Mouse (Mus musculus): ENCODE results near the gene Met. TPM values are rescaled to one million over a fixed set of nuclear protein-coding genes. Genes with fewer than 3 reads are reported as not detected.

Gene Met
- total and polyA plus RNA-seq, 3 experiments = 0.49 TPM; not detected in 2

- H3K9me3 ChIP-seq (replicated peaks) = no peaks in the 10 kb centered on the region
- H3K27me3 ChIP-seq (ENCODE audit: insufficient read depth, low read length) = no peaks in the 10 kb centered on the region
- DNase-seq (ENCODE audit: low spot score) (no peak), ATAC-seq (ENCODE audit: extremely low read depth, insufficient number of reproducible peaks, low FRiP score, poor library complexity, severe bottlenecking) (no peak)
- H3K36me3 ChIP-seq (replicated peaks) = no peaks in the 10 kb centered on the region
- no peak overlapping the region for H3K4me3 ChIP-seq (ENCODE audit: low read depth, low read length)
- TF ChIP-seq CTCF (IDR thresholded peaks at IDR 0.05; ENCODE audit: low read depth, low read length) (no peak), GATA1 (IDR thresholded peaks at IDR 0.05; ENCODE audit: borderline replicate concordance, low read length) (no peak), POLR2AphosphoS5 (IDR thresholded peaks at IDR 0.05; ENCODE audit: insufficient replicate concordance, low read depth, low read length) (no peak), TAL1 (conservative IDR thresholded peaks at IDR 0.05; ENCODE audit: low read depth, low read length) (no peak), GATA2 (IDR thresholded peaks at IDR 0.05; ENCODE audit: borderline replicate concordance, low read depth, low read length) (no peak)
- H3K4me1 ChIP-seq (ENCODE audit: insufficient read depth, low read depth, low read length) = no peaks in the 10 kb centered on the region
Measured at GRCm38 (mm10) chr6:17546825-17547224, 83.2 kb downstream of the Met start.

GRCm38 (mm10) chr6:17548786-17549185, 85.2 kb downstream of the Met start:
- H3K9me3 ChIP-seq (replicated peaks) = no peaks in the 10 kb centered on the region
- H3K4me1 ChIP-seq (ENCODE audit: insufficient read depth, low read depth, low read length) = no peaks in the 10 kb centered on the region
- no peaks in the 10 kb centered on the region for H3K27me3 ChIP-seq (ENCODE audit: insufficient read depth, low read length)
- TF ChIP-seq GATA2 (IDR thresholded peaks at IDR 0.05; ENCODE audit: borderline replicate concordance, low read depth, low read length) = no peak
- no peak for TF ChIP-seq POLR2AphosphoS5 (IDR thresholded peaks at IDR 0.05; ENCODE audit: insufficient replicate concordance, low read depth, low read length)
- TF ChIP-seq CTCF (IDR thresholded peaks at IDR 0.05; ENCODE audit: low read depth, low read length) = no peak
- no peak for TF ChIP-seq TAL1 (conservative IDR thresholded peaks at IDR 0.05; ENCODE audit: low read depth, low read length)
- TF ChIP-seq GATA1 (IDR thresholded peaks at IDR 0.05; ENCODE audit: borderline replicate concordance, low read length) = no peak
- no peaks in the 10 kb centered on the region for H3K36me3 ChIP-seq (replicated peaks)
- H3K4me3 ChIP-seq (ENCODE audit: low read depth, low read length) = no peak overlapping the region
- ATAC-seq (ENCODE audit: extremely low read depth, insufficient number of reproducible peaks, low FRiP score, poor library complexity, severe bottlenecking) (no peak), DNase-seq (ENCODE audit: low spot score) (no peak)

- DNase-seq (ENCODE audit: low spot score) (no peak), ATAC-seq (ENCODE audit: extremely low read depth, insufficient number of reproducible peaks, low FRiP score, poor library complexity, severe bottlenecking) (no peak)
- Histone ChIP-seq H3K36me3 (replicated peaks) (no peaks in the 10 kb centered on the region), H3K4me3 (ENCODE audit: low read depth, low read length) (no peak overlapping the region), H3K9me3 (replicated peaks) (no peaks in the 10 kb centered on the region), H3K27me3 (ENCODE audit: insufficient read depth, low read length) (no peaks in the 10 kb centered on the region), H3K4me1 (ENCODE audit: insufficient read depth, low read depth, low read length) (no peaks in the 10 kb centered on the region)
- TF ChIP-seq GATA2 (IDR thresholded peaks at IDR 0.05; ENCODE audit: borderline replicate concordance, low read depth, low read length) = no peak
- no peak for TF ChIP-seq POLR2AphosphoS5 (IDR thresholded peaks at IDR 0.05; ENCODE audit: insufficient replicate concordance, low read depth, low read length)
- TF ChIP-seq CTCF (IDR thresholded peaks at IDR 0.05; ENCODE audit: low read depth, low read length) = no peak
- TF ChIP-seq GATA1 (IDR thresholded peaks at IDR 0.05; ENCODE audit: borderline replicate concordance, low read length) = no peak
- TF ChIP-seq TAL1 (conservative IDR thresholded peaks at IDR 0.05; ENCODE audit: low read depth, low read length) = no peak
Measured at GRCm38 (mm10) chr6:17549645-17550044, 86.0 kb downstream of the Met start.

GRCm38 (mm10) chr6:17554263-17554662, 90.7 kb downstream of the Met start:
- no peak for ATAC-seq (ENCODE audit: extremely low read depth, insufficient number of reproducible peaks, low FRiP score, poor library complexity, severe bottlenecking)
- Histone ChIP-seq H3K36me3 (replicated peaks) (no peaks in the 10 kb centered on the region), H3K9me3 (replicated peaks) (no peaks in the 10 kb centered on the region), H3K4me3 (ENCODE audit: low read depth, low read length) (no peak overlapping the region), H3K4me1 (ENCODE audit: insufficient read depth, low read depth, low read length) (no peaks in the 10 kb centered on the region), H3K27me3 (ENCODE audit: insufficient read depth, low read length) (peaks cover 4% of the 10 kb centered on the region; the same call in 1 of the 2 replicates)
- no peak for DNase-seq (ENCODE audit: low spot score)
- no peak for TF ChIP-seq POLR2AphosphoS5 (IDR thresholded peaks at IDR 0.05; ENCODE audit: insufficient replicate concordance, low read depth, low read length)
- TF ChIP-seq GATA1 (IDR thresholded peaks at IDR 0.05; ENCODE audit: borderline replicate concordance, low read length) = no peak
- no peak for TF ChIP-seq GATA2 (IDR thresholded peaks at IDR 0.05; ENCODE audit: borderline replicate concordance, low read depth, low read length)
- TF ChIP-seq TAL1 (conservative IDR thresholded peaks at IDR 0.05; ENCODE audit: low read depth, low read length) = no peak
- no peak for TF ChIP-seq CTCF (IDR thresholded peaks at IDR 0.05; ENCODE audit: low read depth, low read length)

- Histone ChIP-seq H3K27me3 (ENCODE audit: insufficient read depth, low read length) (peaks cover 4% of the 10 kb centered on the region; the same call in 1 of the 2 replicates), H3K4me1 (ENCODE audit: insufficient read depth, low read depth, low read length) (no peaks in the 10 kb centered on the region), H3K4me3 (ENCODE audit: low read depth, low read length) (no peak overlapping the region), H3K36me3 (replicated peaks) (no peaks in the 10 kb centered on the region), H3K9me3 (replicated peaks) (no peaks in the 10 kb centered on the region)
- DNase-seq (ENCODE audit: low spot score) = no peak
- no peak for ATAC-seq (ENCODE audit: extremely low read depth, insufficient number of reproducible peaks, low FRiP score, poor library complexity, severe bottlenecking)
- no peak for TF ChIP-seq CTCF (IDR thresholded peaks at IDR 0.05; ENCODE audit: low read depth, low read length)
- no peak for TF ChIP-seq GATA2 (IDR thresholded peaks at IDR 0.05; ENCODE audit: borderline replicate concordance, low read depth, low read length)
- no peak for TF ChIP-seq TAL1 (conservative IDR thresholded peaks at IDR 0.05; ENCODE audit: low read depth, low read length)
- TF ChIP-seq GATA1 (IDR thresholded peaks at IDR 0.05; ENCODE audit: borderline replicate concordance, low read length) = no peak
- no peak for TF ChIP-seq POLR2AphosphoS5 (IDR thresholded peaks at IDR 0.05; ENCODE audit: insufficient replicate concordance, low read depth, low read length)
Measured at GRCm38 (mm10) chr6:17554757-17555156, 91.2 kb downstream of the Met start.

- TF ChIP-seq TAL1 (conservative IDR thresholded peaks at IDR 0.05; ENCODE audit: low read depth, low read length) = no peak
- no peak for TF ChIP-seq GATA2 (IDR thresholded peaks at IDR 0.05; ENCODE audit: borderline replicate concordance, low read depth, low read length)
- no peak for TF ChIP-seq GATA1 (IDR thresholded peaks at IDR 0.05; ENCODE audit: borderline replicate concordance, low read length)
- no peak for TF ChIP-seq CTCF (IDR thresholded peaks at IDR 0.05; ENCODE audit: low read depth, low read length)
- TF ChIP-seq POLR2AphosphoS5 (IDR thresholded peaks at IDR 0.05; ENCODE audit: insufficient replicate concordance, low read depth, low read length) = no peak
- DNase-seq (ENCODE audit: low spot score) = no peak
Measured at GRCm38 (mm10) chr6:17555719-17556118, 92.1 kb downstream of the Met start.

More at GRCm38 (mm10) chr6:17555719-17556118, 92.1 kb downstream of the Met start:
- Histone ChIP-seq H3K36me3 (replicated peaks) (no peaks in the 10 kb centered on the region), H3K27me3 (ENCODE audit: insufficient read depth, low read length) (peaks cover 4% of the 10 kb centered on the region; the same call in 1 of the 2 replicates), H3K4me3 (ENCODE audit: low read depth, low read length) (no peak overlapping the region), H3K4me1 (ENCODE audit: insufficient read depth, low read depth, low read length) (no peaks in the 10 kb centered on the region), H3K9me3 (replicated peaks) (no peaks in the 10 kb centered on the region)
- no peak for ATAC-seq (ENCODE audit: extremely low read depth, insufficient number of reproducible peaks, low FRiP score, poor library complexity, severe bottlenecking)
